Mouse (Mus musculus) cortical plate, adult 2 months (tissue): ENCODE data around the gene Abhd4.

Experiments
- CTCF ChIP-seq: fragments of 200-500 bp; IDR thresholded peaks from 2 replicates; pipeline ENCODE4 v1.5.1; 2011; ENCODE audit warnings: mild to moderate bottlenecking, control low read depth, low read length; ENCODE audit not compliant: insufficient read depth; ENCODE audit errors: extremely low read depth
- POLR2A ChIP-seq: fragments of 200-500 bp; IDR thresholded peaks from 2 replicates; pipeline ENCODE4 v1.6.1; 2011; ENCODE audit warnings: mild to moderate bottlenecking, low read length, control low read depth; ENCODE audit not compliant: insufficient read depth; ENCODE audit errors: extremely low read depth

DNA sequence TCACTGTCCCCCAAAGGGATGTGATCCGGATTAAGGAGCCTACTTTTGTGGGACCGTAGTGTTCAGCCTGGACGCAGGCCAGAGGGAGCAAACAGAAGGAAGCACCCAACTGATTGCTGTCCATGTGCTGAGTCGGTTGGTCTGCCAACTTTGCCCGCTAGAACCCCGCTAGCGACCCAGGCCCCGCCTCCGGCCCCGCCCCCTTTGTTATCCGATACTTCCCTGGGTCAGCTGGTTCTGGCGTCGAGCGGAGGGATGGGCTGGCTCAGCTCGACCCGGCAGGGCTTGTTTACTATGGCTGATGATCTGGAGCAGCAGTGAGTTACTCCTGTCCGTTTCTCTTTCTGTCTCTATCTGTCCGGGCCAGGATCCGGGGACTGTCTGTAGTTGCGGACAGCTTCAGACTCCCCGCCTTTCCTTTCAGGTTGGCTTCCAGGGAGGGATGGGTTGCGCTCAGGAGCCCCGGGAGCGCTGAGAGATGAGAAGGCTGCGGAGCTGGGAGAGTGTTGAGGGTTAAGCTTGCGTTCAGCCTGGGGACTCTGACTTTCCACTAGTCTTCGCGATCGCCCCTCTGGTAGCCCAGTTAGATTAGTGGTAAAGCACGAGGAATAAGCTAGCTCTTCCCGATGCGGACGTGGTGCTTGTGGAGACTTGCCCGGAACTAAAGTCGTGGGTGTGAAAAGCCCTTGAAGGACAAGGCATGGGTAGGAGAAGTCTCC is 5.2 kb downstream of the Abhd4 start:
- TF ChIP-seq CTCF (no peak), POLR2A (peak; percentile 64)
